Mouse (Mus musculus): ENCODE measurements at regions not wholly inside any gene's neighbourhood (a gene's known extent, or its start where the extent isn't known, plus 50 kb on each side); places are given as distances from the start of the nearest gene placed in this dataset.
A peak's percentile ranks its signal among the peaks of the same experiment; 100 is the strongest.
"Not testable (repeated sequence)": the region's sequence is repeated elsewhere in the genome, so short reads cannot be mapped to it uniquely, and the experiment has no call there.

- DNase-seq, result no peak
Observed at GRCm38 (mm10) chr3:36387431-36387830, 88.3 kb downstream of the Anxa5 start.

- DNase-seq, result no peak
Observed at GRCm38 (mm10) chr3:36383438-36383945, 92.2 kb downstream of the Anxa5 start.

GRCm38 (mm10) chr3:36381621-36382193, 94.0 kb downstream of the Anxa5 start:
- DNase-seq, result no peak

DNA sequence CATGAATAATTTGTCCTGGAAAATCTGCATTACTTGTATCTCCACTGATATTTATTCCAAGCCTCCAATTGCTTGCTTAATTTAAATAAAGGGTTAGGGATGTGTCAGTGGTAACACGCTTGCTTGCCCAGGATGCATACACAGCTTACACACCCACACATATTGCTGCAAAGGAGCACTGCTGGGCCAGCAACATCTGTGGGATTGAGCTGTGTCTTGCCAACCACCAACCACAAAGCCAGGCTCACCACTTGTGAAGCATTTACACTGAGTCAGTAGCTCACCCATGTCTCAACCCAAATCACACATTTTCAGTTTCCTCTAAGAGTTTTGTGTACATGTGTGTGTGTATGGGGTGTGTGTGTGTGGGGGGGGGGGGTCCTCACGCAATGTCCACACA, 100.0 kb downstream of the Anxa5 start:
- DNase-seq, result no peak

DNA sequence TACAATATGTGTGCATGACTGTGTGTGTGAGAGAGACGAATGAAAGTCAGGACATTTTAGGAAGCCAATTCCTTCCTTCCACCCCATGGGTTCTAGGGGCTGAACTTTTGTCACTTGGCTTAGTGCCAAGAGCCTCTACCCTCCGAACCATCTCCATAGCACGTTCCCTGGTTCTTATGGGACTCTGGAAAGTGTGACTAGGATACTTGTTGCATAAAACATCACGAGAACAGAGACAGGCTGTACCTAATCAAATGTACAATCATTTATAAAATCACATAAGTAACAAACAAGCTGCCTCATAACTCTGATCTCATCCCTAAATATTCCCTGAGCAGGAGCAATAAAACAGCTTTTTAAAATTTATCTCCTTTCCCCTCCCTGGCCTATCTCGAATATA, 100.8 kb downstream of the Anxa5 start:
- no peak for DNase-seq

GRCm38 (mm10) chr3:36360933-36361332, 114.8 kb downstream of the Anxa5 start:
- DNase-seq, result no peak

DNA sequence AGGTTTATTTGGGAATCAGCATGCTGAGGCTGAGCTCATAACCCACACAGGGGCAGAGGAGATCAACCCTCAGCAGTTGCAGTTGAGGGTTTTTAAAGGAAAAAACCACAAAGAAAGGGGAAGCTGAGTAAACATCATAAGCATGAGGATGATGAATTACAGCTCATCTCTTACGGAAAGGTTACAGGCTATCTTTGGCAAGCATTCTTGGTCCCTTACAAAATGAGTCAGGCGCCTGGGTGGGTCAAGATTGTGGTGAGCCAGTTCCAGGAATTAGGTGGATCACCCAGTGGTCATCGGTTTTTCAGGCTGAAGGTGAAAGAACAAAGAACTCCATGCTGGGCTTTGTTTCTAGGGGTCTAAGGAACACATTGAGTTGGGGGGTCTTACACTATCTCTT, 121.5 kb downstream of the Anxa5 start:
- not testable (repeated sequence) for DNase-seq

DNA sequence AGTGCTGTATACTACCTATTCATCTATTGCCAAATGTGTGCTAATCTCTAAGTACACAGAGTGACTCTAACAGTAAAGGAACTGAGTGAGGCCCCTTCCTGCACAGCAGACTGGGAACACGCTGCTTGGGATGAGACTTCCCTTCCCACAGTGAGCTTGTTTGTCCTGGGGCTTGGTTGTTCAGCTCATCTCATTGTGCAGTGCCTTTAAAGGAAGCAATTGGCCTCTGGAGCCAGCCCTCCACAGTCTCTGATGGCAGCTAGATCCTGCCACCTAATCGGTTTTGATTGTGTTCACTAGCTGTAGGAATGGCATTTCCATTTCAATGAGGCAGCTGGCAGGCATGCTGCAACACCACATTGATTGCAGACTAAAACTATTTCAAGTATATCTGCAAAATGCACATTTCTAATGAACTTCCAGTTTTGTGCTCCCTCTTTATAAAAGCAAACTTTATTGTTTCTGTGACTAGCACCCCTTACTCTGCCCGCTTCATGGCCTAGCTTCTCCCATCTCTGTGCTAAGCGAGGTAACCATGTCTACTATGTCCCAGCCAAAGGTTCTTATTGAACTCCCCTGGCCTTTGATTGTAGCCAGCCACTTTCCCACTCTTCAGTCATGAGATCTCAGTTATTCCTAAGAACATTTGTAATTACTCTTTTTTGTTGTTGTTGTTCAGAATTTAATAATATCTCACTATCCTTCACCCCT, 123.5 kb downstream of the Anxa5 start:
- DNase-seq, result no peak

GRCm38 (mm10) chr3:36349073-36349472, 126.6 kb downstream of the Anxa5 start:
- DNase-seq, result peak; percentile 17

- DNase-seq, result peak; percentile 39
Observed at GRCm38 (mm10) chr3:36340889-36341533, 118.9 kb upstream of the Qrfpr start.

GRCm38 (mm10) chr3:36339656-36340055, 117.5 kb upstream of the Qrfpr start:
- DNase-seq, result no peak

- DNase-seq, result no peak
Observed at GRCm38 (mm10) chr3:36334279-36334678, 112.2 kb upstream of the Qrfpr start.

- DNase-seq, result no peak
Observed at GRCm38 (mm10) chr3:36332016-36332415, 109.9 kb upstream of the Qrfpr start.

- DNase-seq, result peak; percentile 30
Observed at GRCm38 (mm10) chr3:36330656-36331055, 108.5 kb upstream of the Qrfpr start.

- no peak for DNase-seq
Observed at GRCm38 (mm10) chr3:36329631-36330030, 107.5 kb upstream of the Qrfpr start.

DNA sequence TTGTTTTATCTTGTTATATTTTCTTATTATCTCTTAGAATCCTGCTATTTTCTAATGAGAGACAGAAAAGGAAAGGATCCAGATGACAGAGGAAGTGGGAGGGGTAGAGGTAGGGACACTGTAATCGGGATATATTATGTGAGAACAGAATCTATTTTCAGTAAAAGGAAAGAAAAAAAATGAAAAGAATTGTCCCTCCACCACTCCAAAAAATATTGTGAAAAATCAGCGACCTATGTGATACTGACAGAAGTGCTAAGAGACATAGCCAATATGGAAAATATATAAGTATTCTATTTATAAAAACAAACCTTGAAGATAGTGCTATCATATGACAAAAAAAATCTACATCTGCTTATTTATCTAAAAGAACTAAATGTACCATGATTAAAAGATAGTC, 106.8 kb upstream of the Qrfpr start:
- no peak for DNase-seq

- no peak for DNase-seq
Observed at GRCm38 (mm10) chr3:36318635-36319034, 96.5 kb upstream of the Qrfpr start.

- no peak for DNase-seq
Observed at GRCm38 (mm10) chr3:36311337-36311736, 89.2 kb upstream of the Qrfpr start.

DNA sequence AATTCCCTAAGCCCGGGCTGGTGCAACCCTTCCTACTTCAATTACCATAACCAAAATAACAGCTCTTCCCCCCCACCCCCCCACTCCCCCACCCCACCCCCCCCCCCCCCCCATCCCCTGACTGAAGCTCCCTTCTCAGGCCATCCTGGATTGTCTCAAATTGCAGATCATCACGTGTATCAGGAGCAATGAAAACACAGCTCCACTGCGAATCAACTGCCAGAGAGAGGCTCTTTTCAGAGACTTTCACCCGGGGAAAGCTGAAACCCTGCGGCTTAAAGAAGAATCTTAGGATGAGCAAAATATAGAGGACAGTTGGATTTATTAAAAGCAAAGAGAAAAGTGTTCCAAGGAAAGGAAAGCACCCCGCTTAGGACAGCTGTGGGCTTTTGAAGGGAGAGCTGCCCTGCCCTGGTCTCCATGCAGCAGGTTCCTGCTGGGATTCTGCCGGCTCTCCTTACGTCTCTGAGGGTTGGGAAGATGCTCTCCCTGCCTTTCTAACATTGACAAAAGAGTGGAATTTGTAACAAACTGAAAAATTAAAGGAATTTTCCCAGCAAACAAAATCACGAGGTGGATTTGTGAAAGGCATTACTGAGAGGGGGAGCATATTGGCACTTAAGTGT, 88.6 kb upstream of the Qrfpr start:
- DNase-seq, result no peak

GRCm38 (mm10) chr3:36296792-36297191, 74.7 kb upstream of the Qrfpr start:
- no peak for DNase-seq

- DNase-seq, result no peak
Observed at GRCm38 (mm10) chr3:36291971-36292370, 69.9 kb upstream of the Qrfpr start.

DNA sequence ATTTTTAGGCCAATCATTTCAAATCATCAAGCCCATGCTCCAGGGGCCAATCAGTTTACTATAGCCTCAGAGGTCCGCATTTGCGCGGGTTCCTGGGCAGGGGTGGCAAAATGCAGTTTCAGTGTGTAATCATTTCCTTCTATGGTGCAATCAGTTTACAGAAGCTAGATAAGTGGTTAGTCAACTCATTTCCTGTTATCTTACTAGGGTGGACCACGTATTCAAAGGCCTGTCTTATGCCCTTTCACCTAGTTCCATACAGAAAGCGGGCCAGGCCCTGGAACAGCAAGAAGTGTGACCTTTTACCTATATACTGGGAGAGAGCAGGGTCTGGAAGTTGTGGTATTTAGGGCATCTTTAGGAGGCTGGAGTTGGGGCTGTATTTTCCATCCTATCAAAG, 62.0 kb upstream of the Qrfpr start:
- no peak for DNase-seq

DNA sequence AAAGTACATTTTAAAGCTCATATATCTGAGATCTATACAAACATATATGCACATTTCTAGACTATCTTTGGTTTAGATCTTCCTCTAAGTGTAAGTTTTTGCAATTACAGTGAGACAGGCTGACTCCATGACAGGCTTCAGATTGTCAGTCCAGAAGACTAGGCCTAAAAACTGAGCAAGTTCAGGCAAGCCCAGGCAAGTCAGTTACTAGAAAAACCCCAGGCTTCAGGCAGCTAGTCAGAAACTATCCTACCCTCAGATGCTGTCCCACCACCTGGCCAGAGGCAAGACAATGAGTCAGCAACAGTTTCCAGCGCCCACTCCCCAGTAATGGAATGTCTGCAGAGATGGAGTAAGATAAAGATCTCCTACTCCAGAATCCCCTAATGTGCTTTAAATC, 53.4 kb upstream of the Qrfpr start:
- no peak for DNase-seq

Measured in adrenal gland, adult 8-10 months (tissue).